Mouse (Mus musculus) T-cell, adult 2 months (primary cell): ENCODE measurements around the gene Mylk3.

ENCODE experiments used
- DNase-seq: peaks from one replicate; pipeline ENCODE4 v3.0.0; 2022; ENCODE audit warnings: low spot score

Gene Mylk3

DNA sequence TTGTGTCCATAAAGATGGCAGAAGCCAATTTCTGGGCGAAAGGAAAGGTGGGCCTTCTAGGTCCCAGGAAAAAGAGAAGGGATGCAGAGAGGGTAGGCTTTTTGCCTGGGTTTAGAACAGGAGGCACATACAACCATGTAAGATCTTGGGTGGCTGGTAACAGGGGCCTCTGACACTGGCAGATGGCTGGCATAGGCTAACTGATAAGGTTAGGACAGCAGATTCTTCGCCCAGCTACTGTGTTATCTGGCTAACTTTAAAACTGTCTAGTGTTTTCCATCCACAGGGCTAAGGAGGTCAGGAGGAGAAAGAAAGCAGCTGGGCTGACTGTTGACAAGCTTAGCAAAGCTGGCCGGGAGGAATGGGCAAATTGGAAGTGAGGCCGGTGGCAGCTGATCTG lies 67.6 kb downstream of the Mylk3 start:
- no peak for DNase-seq

DNA sequence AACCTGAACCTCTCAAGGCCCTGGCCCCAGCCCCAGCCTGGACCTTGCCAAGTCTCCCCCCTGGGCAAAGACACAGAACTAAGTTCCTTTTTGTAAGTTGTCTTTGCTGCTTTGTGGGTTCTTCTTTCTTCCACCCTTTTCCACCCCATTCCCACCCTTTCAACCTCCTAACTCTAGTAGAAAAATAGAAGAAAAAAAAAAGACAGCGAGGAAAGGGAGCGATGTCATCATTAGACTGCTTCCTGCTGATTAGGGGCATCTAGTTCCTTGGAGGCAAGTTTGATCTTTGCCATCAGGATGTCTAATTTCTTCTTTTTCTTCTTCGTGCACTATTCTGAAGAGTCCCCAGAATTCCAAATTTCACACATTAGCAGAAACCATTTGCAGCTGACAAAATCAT lies 73.1 kb downstream of the Mylk3 start:
- no peak for DNase-seq

DNA sequence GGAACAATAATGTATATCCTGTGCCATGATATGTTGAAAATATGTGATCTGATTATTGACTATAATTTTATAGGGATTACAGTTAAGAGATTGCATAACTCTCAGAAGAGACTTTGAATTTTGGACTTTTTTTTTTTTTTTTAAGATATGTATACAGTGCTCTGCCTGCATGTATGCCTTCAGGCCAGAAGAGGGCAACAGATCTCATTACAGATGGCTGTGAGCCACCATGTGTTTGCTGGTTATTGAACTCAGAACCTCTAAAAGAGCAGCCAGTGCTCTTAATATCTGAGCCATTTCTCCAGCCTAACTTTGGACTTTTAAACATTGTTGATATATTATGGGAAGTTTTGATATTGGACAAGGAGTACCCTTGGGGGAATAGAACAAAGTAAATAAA lies 74.4 kb downstream of the Mylk3 start:
- peak; percentile 10 for DNase-seq

DNA sequence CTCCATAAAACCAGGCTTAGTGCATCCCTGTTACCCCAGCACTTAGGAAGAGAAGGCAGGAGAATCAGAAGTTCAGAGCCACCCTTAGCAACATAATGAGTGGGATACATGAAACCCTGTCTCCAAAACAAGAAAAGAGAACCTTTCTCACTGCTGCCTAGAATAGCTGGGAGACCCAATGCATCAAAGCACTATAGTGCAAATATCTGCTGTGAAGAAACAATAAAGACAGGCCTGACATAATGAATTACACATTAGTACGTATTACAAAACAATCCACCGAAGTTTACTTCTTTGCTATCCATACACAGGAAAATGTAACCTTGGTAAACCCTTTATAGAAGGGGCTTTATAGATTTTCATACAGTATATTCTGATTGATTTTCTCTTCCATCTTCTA lies 77.6 kb downstream of the Mylk3 start:
- no peak for DNase-seq

DNA sequence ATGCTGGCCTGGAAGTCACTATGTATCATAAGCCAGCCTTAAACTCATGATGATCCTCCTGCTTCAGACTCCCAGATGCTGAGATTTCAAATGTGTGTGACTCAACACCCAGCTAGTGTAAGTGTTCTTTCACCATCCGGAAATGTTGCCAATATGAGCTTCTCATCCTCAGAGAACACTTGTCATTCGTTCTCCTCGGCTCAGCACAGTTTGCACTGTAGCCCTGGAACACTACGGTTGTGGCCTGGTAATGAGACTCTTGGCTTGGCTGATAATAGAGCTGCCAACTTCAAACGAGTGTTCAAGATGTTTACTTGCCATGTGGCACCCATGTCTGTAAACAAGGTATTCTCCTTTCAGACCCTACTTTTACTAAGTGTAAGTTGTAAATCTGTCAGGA lies 82.6 kb downstream of the Mylk3 start:
- DNase-seq = no peak

DNA sequence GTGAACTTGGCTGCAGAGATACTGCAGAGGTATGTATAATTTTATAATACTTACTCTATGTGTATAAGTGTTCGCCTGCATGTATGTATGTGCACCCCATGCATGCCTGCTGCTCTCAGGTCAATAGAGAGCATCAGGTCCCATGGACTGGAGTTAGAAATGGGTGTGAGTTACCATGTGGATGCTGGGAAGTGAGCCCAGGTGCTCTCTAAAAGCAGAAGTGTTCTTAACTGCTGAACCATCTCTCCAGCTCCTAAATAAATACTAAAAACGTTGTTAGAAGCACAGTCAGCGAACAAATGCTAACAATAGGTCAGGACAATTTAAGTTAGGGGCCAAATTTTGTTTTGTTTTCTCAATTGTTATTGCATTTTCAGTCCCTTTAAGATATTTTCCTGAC lies 83.2 kb downstream of the Mylk3 start:
- no peak for DNase-seq

DNA sequence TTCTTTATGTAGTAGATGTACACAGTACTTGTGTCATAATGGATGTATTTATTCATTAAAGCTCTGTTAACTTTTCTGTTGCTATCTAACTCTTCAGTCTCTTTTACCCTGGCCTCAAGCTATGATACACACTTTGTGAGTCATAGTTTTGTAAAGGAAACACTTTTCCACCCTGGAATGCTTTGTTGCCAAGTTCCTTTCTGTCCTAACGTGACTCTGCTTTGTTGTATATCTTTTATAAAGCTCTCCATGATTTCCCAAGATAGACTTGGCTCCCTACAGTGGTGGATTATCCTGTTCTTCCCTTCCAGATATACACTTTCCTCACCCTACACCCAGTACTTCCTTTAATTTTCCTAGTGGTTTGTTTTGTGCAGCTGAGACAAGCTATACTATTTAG lies 84.2 kb downstream of the Mylk3 start:
- no peak for DNase-seq

DNA sequence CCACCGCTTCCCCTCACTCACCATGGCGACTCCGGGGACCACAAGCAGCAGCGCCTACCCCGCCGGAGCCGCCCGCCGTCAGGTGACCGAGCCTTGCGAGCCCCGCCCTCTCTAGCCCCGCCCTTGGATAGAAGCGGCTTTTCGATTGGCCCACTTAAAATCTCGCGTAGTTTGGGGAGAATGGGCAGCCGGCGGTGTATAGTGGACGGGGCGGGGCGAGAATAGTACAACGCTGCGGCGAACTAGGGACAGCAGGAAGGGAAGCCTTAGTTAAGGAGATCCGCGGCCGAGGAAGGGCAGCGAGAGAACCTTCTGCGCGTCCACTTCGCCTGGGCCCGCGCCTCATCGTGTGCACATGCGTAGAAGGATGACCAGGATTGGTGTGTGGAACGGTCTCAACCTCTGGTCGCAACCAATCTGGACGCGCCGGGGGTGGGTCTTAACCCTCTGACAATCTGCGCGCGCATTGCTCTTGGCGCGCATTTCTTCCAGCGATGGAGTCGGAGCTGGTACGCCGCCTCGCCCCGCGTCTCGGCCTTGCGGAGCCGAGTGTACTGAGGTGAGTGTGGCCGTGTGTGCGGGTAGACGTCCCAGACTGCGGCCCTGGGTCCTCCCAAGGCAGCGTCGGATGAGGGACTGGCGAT lies 86.6 kb downstream of the Mylk3 start, which contains the start of the genes Orc6 and Vps35:
TSS of gene Orc6 (plus strand) at position 199 of the 644 bp plus-strand sequence.
TSS of gene Vps35 (minus strand) at position 369 of the 644 bp plus-strand sequence.
- peak; percentile 96 for DNase-seq

DNA sequence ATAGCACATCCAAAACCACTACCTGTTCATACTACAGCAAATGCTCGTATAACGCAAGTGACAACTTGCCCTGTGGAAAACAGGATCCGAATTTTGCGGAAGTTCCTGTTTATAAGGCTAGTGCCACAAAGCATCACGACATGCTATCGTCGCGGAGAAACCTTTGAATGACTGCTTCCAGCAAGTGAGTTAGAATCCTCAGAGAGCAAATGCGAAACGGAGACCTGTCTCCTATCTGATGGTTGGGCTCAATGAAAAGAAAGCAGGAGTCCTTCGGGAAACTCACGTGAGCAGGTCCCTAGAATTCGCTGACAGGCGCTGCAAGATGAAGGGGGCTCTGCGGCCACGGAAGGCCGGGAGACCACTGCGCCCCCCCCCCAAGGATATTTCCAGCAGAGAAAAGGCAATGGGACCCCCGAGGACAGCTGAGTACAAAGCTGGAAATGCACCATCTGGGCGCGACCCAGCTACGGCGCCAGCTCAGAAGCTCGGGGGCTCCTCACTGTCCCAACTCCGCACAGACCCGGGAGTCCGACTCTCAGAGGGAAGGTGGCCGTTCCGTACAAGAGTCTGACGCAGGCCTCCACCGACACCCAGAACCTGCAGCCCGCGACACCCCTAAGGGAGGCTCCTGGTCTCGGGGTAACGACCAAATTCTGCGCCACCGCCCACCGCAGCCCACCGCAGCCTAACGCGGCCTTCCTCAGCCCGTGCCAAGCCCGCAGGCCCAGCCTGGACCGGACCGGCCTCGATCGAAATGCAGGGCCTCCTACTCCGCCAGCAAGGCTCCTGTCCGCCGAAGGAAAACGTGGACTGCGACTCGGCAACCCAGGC lies 87.3 kb downstream of the Mylk3 start:
- DNase-seq = peak; percentile 20

DNA sequence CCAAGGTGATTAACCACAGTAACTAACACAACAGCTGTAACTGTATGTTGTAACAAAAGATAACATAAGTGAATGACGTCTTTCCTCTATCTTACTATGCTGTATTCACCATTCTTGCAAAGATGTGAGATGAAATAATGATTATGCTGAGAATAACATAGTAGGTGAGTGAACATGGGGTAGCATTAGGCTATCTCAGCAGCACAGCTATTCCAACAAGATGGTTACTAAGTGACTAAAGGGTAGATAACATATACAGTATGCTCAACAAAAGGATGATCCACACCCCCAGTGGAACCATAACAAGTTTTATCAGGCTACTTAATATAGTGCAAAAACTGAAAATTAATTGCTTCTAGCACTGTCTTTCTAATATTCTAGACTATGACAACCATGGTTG lies 99.3 kb downstream of the Mylk3 start:
- DNase-seq = no peak
